Mouse (Mus musculus) layer of hippocampus, adult 9-11 months (tissue): ENCODE results near the gene Trmt44.

ENCODE experiments used
- DNase-seq: peaks from one replicate; pipeline ENCODE4 v3.0.0; 2022

The Trmt44 gene

GRCm38 (mm10) chr5:35539576-35539975 is 35.3 kb downstream of the Trmt44 start:
- no peak for DNase-seq

- DNase-seq = no peak
Observed at GRCm38 (mm10) chr5:35538022-35538421, 36.8 kb downstream of the Trmt44 start.

GRCm38 (mm10) chr5:35537474-35537873 is 37.4 kb downstream of the Trmt44 start:
- no peak for DNase-seq

GRCm38 (mm10) chr5:35536271-35536670 is 38.6 kb downstream of the Trmt44 start:
- no peak for DNase-seq

- DNase-seq = no peak
Observed at GRCm38 (mm10) chr5:35531586-35531985, 43.3 kb downstream of the Trmt44 start.

- DNase-seq = no peak
Observed at GRCm38 (mm10) chr5:35530442-35530841, 44.4 kb downstream of the Trmt44 start.

- DNase-seq = no peak
Observed at GRCm38 (mm10) chr5:35525469-35526123, 49.3 kb downstream of the Trmt44 start, which contains the start of gene Cpz. Cpz (minus strand) TSS chr5:35525698.

GRCm38 (mm10) chr5:35524381-35524780 is 50.5 kb downstream of the Trmt44 start:
- DNase-seq = no peak

GRCm38 (mm10) chr5:35523735-35524134 is 51.1 kb downstream of the Trmt44 start:
- no peak for DNase-seq

GRCm38 (mm10) chr5:35516781-35517180 is 58.1 kb downstream of the Trmt44 start:
- no peak for DNase-seq

GRCm38 (mm10) chr5:35510589-35510988 is 64.3 kb downstream of the Trmt44 start:
- peak; percentile 17 for DNase-seq
